Mouse (Mus musculus) embryo, embryonic 10 days (tissue): Measurements from ENCODE around the gene Lrrc8d.
"Not testable (repeated sequence)": the region's sequence is repeated elsewhere in the genome, so short reads cannot be mapped to it uniquely, and the experiment has no call there.

Experiments
- DNase-seq: peaks from one replicate; pipeline ENCODE4 v3.0.0-alpha.2; 2015; ENCODE audit warnings: low spot score

The Lrrc8d gene

GRCm38 (mm10) chr5:105859716-105860460 lies 160.1 kb downstream of the Lrrc8d start:
- DNase-seq = peak; percentile 46

GRCm38 (mm10) chr5:105860461-105860835 lies 160.7 kb downstream of the Lrrc8d start:
- DNase-seq = no peak

- no peak for DNase-seq
These were observed 161.8 kb downstream of the Lrrc8d start for GRCm38 (mm10) chr5:105861616-105862015.

- DNase-seq = not testable (repeated sequence)
These were observed 165.4 kb downstream of the Lrrc8d start for GRCm38 (mm10) chr5:105865110-105865628.

- no peak for DNase-seq
These were observed 167.7 kb downstream of the Lrrc8d start for GRCm38 (mm10) chr5:105867427-105867826.

- DNase-seq = no peak
These were observed 168.2 kb downstream of the Lrrc8d start for GRCm38 (mm10) chr5:105867841-105868447.

- peak; percentile 90 for DNase-seq
These were observed 168.8 kb downstream of the Lrrc8d start for GRCm38 (mm10) chr5:105868593-105868992.

- no peak for DNase-seq
These were observed 170.0 kb downstream of the Lrrc8d start for GRCm38 (mm10) chr5:105869739-105870138.

GRCm38 (mm10) chr5:105871140-105871539 lies 171.4 kb downstream of the Lrrc8d start:
- DNase-seq = no peak

GRCm38 (mm10) chr5:105872176-105872575 lies 172.4 kb downstream of the Lrrc8d start:
- no peak for DNase-seq

GRCm38 (mm10) chr5:105872916-105873315 lies 173.1 kb downstream of the Lrrc8d start:
- DNase-seq = no peak

GRCm38 (mm10) chr5:105873774-105874173 lies 174.0 kb downstream of the Lrrc8d start:
- no peak for DNase-seq

- no peak for DNase-seq
These were observed 174.7 kb downstream of the Lrrc8d start for GRCm38 (mm10) chr5:105874476-105874875.

- peak; percentile 94 for DNase-seq
These were observed 176.5 kb downstream of the Lrrc8d start, which contains the start of gene Zfp326 for GRCm38 (mm10) chr5:105876068-105876924. TSS of gene Zfp326 (plus strand) at chr5:105876565.

- DNase-seq = peak; percentile 29
These were observed 177.4 kb downstream of the Lrrc8d start for GRCm38 (mm10) chr5:105876925-105877774.
